Mouse (Mus musculus): ENCODE data around the gene Sox13.

Gene Sox13

DNA sequence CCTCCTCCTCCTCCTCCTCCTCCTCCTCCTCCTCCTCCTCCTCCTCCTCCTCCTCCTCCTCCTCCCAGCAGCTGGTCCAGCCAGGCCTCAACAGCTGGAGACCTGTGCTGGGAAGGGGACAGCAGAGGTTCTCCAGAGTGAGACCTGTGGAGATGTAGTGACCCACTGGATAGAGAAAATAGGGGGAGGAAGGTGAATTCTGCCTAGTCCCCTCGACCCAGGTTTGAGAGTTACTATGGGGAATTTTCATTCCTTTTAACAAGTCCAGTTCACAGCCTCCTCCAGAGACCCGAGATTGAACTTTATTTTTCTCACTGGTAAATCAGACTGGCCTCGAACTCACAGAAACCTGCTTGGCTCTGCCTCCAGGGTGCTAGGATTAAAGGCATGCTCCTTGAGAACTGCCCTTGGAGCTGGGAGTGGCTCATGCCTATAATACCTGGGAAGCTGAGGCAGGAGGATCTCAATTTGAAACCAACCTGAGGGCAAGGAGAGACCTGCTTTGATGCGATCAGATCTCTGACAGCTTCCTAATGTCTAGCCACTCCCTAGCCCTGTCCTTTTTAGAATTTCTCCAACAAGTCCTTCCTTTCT is 467 bp upstream of the Sox13 start:
- no peak for DNase-seq

GRCm38 (mm10) chr1:133423166-133423542 is 1.0 kb downstream of the Sox13 start:
- DNase-seq, result no peak

- peak; percentile 81 for DNase-seq
Measured at GRCm38 (mm10) chr1:133422615-133423161, 1.5 kb downstream of the Sox13 start.

GRCm38 (mm10) chr1:133421975-133422570 is 2.1 kb downstream of the Sox13 start:
- DNase-seq, result no peak

DNA sequence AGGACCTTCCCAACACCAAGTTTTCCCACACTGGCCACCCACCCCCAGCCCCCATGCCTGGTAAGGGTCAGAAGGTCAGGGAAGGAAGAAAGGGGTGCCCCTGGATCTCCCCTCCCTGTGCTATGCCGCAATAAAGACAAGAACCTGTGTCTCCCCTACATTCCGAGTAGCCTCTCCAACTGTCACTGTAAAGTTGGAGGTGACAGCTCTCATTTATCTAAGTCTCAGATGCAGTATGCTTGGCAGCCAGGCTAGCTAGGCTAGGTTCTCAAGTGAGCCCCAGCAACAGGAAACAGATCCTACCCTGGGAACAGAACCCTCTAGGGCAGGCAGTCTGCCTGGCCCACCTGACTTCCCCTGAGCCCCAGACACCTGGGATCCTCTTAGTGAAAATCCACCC is 3.1 kb downstream of the Sox13 start:
- DNase-seq, result no peak

DNA sequence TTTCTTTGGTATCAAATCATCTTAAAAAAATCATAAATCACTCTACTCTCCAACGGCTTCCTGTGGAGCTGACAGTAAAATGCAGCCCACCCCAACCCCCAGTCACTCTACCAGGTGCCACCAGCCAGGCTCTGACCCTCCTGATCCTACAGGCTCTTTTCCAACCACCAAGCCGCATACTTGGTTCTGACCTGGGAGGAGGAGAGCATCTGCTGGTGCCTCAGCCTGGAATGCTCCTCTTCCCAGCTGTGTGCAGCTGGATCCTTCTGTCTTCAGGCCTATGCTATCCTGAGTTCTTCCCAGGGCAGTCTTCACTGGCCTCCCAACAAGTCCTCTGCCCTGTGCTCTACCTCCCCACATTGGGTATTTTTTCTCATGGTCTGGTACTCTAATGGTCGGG is 3.7 kb downstream of the Sox13 start:
- peak; percentile 56 for DNase-seq

- DNase-seq, result no peak
Measured at GRCm38 (mm10) chr1:133419178-133419834, 4.9 kb downstream of the Sox13 start.

DNA sequence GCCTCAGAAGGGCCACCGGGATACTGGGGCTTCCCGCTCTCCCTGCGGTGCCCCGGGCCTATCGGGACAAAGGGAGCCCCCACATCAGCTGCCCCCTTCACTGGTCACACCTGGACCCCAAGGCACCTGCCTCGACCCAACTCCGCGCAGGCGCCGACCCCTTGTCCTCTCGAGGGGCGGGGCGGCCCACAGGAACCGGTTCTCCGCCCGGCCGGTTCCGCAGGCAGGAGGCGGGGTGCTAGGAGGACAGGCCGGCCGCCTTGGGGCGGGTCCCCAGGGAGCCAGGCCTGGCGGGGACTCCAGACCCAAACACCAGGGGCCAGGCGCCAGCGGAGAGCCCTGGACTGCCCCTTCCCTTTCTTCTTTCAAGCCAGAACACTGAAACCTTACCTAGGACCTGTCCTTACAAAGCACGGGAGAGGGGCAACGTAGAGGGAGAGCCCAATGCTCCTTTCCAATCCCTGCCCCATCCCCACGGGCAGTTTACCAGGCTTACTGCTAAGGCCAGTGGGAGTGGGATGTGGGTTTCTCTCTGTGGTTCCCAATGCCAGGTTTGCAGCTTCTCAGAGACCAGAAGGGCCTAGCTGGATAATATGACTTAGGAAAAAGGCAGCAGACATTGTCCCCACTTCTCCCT is 5.9 kb downstream of the Sox13 start:
- peak; percentile 93 for DNase-seq

DNA sequence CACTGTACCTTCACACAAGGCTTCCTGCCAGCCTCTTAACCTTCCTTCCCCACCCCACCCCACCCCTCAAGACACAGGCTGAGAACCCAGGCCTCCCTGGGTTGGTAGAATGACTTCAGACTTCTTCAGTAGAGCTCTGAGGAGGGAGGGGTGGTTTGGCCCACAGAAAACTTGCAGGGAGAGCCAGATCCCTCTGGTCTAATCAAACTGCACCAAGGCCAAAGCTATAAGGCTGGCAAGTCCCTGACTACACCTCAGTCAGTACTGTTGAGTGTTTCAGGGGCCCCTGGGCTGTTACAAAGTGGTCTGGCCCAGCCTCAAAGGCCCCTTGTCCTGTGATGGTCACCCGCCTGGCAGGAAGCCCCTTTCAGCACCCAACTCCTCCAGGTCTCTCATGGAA is 6.6 kb downstream of the Sox13 start:
- DNase-seq, result no peak

DNA sequence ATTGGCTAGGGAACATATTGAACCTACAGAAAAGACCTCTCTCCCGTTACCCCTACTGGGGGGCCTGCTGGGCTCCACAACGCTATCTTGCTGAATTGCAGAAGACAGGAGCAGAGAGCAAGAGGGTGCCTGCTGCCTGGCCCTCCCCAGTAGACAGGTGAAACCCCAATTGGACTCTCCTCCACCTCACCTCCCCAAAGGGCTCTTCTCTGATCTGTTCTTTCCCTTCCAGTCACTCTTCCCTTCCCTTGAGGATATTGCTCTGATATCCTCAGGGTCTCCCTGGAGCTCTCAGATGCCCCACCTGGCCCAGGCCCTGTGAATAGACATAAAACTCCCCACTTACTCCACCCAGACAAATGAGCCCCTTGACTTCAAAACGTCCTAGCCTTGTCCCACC is 7.1 kb downstream of the Sox13 start:
- no peak for DNase-seq

DNA sequence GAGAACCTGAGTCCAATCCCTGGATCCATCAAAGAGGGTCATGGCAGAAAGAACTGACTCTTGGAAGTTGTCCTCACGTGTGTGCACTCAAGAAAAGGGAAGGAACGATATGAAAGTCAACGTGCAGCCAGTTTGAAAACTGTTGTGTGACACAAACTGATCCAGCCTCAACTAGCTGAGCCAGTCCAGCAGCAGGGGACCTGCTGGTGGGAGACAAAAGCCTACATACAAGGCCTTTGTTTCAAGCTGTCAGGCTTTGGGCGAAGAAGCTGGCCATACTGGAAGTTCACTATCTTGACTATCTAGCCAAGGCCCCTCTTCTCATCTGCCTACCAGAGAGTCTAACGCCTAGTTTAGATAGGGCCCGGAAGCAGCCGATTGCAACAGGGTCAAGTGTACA is 7.7 kb downstream of the Sox13 start:
- DNase-seq, result no peak

GRCm38 (mm10) chr1:133415505-133415904 is 8.7 kb downstream of the Sox13 start:
- DNase-seq, result no peak

GRCm38 (mm10) chr1:133415086-133415485 is 9.1 kb downstream of the Sox13 start:
- DNase-seq, result no peak

DNA sequence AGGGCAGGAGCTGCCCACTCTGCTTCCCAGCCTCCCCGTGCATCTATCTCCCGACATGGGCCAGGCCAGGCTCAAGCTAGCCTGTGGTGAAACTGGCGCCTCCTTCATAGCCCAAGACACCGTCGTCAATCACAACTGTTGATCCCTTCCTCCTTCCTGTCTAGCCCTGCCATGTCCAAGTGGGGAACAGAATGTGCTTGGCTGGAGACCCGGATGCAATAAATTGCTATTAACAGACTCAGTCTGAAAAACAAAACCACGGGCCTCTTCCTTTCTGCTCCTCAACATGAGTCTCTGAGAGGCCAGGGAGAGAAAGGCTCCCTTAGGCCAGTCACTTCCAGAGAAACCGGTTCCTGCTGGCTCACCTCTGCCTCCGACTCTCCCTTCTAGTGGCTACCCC is 11.2 kb downstream of the Sox13 start:
- DNase-seq, result peak; percentile 86

DNA sequence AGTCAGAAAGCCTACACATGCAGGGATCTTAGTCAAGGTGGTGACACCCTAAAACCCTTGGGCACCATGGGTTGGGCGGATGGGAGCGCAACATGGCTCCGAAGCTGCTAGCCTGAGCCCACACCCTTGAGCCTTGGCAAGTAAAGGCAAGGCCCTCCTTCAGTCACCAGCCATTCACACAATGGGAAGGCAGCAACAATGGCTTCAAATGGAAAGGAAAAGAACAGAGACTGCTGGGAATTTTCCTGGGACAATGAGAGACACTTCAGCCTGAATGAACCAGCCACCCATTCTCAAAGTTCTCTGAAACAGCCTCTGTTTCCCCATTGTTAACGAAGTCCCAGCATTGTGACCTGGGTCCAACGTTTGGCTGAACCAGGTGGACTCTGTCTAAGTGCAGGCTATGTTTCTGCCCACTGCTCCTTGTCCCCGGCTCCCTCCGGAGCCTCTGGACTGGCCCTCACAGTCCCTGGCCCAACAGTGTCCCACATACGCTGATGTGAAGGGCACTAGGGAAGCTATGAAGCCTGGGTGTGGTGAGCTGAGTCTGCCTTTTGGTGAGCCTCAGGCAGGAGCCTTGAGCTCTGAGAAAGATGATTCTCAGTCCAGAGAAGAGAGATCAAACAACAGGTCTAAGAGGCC is 12.6 kb downstream of the Sox13 start:
- no peak for DNase-seq

- DNase-seq, result peak; percentile 1
Measured at GRCm38 (mm10) chr1:133409786-133410185, 14.4 kb downstream of the Sox13 start.

GRCm38 (mm10) chr1:133408880-133409516 is 15.2 kb downstream of the Sox13 start:
- peak; percentile 1 for DNase-seq

GRCm38 (mm10) chr1:133408321-133408720 is 15.9 kb downstream of the Sox13 start:
- DNase-seq, result no peak

DNA sequence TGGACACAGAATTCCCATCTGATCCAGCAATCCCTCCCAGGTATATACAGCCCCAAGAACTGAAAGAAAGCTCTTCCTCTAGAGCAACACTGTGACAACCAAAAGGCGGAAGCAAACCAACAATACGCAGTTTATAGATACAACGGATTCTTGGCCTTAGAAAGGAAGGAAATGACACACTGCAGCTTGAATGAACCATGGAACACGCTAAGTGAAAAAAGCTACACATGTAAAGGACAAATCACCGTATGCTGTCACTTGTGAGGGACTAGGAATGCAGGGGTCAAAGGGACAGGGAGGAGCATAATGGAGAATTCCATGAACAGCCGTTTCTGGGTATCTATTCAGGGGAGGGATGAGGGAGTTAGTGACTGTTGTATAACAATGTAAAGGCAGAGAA is 16.7 kb downstream of the Sox13 start:
- peak; percentile 63 for DNase-seq

DNA sequence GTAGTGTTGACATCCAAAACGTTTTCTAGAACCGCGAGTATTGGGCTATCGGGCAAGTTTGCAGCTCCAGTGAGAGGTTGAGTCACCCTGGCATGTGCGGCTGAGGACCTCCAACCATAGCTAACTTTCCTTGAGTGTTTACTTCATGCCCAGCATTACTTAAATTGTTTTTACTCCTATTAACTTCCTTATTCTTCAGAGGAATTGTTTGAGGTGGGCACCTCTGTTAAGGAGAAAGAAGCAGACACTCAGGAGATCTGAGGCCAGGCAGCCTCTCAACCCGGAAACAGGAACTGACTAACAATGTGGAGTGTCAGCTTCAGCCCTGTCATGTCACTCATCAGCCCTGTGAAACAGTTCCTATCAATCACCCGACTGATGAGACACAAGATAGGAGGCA is 17.6 kb downstream of the Sox13 start:
- DNase-seq, result peak; percentile 55

DNA sequence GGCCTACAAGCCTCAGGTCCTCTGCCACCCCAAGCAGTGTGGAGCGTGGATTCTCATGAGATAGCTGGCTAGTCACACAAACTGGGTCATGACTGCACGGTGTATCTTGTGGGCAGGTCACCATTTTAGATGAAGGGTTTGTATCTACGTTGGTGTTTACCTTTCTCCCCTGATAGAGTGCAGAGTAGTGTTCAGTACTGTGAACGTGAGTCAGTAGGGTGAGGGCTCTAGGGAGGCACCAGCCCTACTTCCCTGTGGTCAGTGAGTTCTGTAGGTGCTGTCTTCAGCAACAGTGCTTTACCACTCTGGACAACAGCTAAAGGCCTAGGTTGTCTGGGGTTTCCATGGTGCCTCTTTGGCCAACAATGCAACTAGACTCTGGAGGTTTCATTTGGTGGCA is 20.2 kb downstream of the Sox13 start:
- no peak for DNase-seq

GRCm38 (mm10) chr1:133400014-133400725 is 24.0 kb downstream of the Sox13 start:
- peak; percentile 91 for DNase-seq

All from lung, postnatal 36 days (tissue).